Mouse (Mus musculus) embryonic facial prominence, embryonic 13.5 days (tissue): ENCODE results near the gene Kctd15. TPM values are rescaled to one million over a fixed set of nuclear protein-coding genes. Genes with fewer than 3 reads are reported as not detected.

Source experiments
- polyA plus RNA-seq: library from polyadenylated mRNA; unstranded; fragments of >200 nt; fragmentation: Nextera tagmentation; extraction: Ambion mirVana; gene quantifications from 2 replicates; pipeline ENCODE4 v1.2.1, GENCODE M21; 2015

Kctd15 gene
- polyA plus RNA-seq, 1 experiment from 2014 or later: 59.2 TPM

Other genes with a start within 250 kb of the Kctd15 start
- 3.7 and 4.0 TPM in 2 replicates for gene Chst8, start 156.0 kb upstream of the Kctd15 start, polyA plus RNA-seq